Mouse (Mus musculus) embryonic facial prominence, embryonic 11.5 days (tissue): ENCODE data around the gene Kcnq1. TPM values are rescaled to one million over a fixed set of nuclear protein-coding genes. Genes with fewer than 3 reads are reported as not detected.

Experiments used
- ATAC-seq: fragments of 200-750 bp; cut with Nextera tagmentation; replicated peaks from 2 replicates; pipeline ENCODE4 v1.8.0; 2017; ENCODE audit warnings: low read depth; ENCODE audit not compliant: insufficient number of reproducible peaks, low FRiP score, low TSS enrichment
- DNase-seq: peaks from one replicate; pipeline ENCODE4 v3.0.0-alpha.2; 2015; ENCODE audit warnings: low spot score
- H3K27ac ChIP-seq: fragments of 300-500 bp; sonication (generic); replicated peaks from 2 replicates; pipeline ENCODE4 v1.5.1; 2014; ENCODE audit warnings: mild to moderate bottlenecking, low read depth, low read length, control low read depth
- H3K27me3 ChIP-seq: fragments of 300-500 bp; sonication (generic); 2 replicates; pipeline ENCODE4 v1.6.1; 2014; ENCODE audit warnings: mild to moderate bottlenecking, low read length, moderate library complexity, mixed read lengths; ENCODE audit not compliant: control insufficient read depth, insufficient read depth
- H3K36me3 ChIP-seq: fragments of 300-500 bp; sonication (generic); replicated peaks from 2 replicates; pipeline ENCODE4 v1.6.1; 2014; ENCODE audit warnings: low read depth, mild to moderate bottlenecking, low read length, moderate library complexity, mixed read lengths; ENCODE audit not compliant: control insufficient read depth, insufficient read depth
- H3K4me1 ChIP-seq: fragments of 300-500 bp; sonication (generic); 2 replicates; pipeline ENCODE4 v1.6.1; 2014; ENCODE audit warnings: low read length, mixed read lengths; ENCODE audit not compliant: control insufficient read depth, insufficient read depth
- H3K4me2 ChIP-seq: fragments of 300-500 bp; sonication (generic); 2 replicates; pipeline ENCODE4 v1.6.1; 2014; ENCODE audit warnings: low read depth, mild to moderate bottlenecking, control low read depth, low read length, moderate library complexity
- H3K4me3 ChIP-seq: fragments of 300-500 bp; sonication (generic); 2 replicates; pipeline ENCODE4 v1.5.1; 2014; ENCODE audit warnings: low read depth, low read length, control low read depth
- H3K9ac ChIP-seq: fragments of 300-500 bp; sonication (generic); replicated peaks from 2 replicates; pipeline ENCODE4 v1.6.1; 2014; ENCODE audit warnings: mild to moderate bottlenecking, control low read depth, low read length
- H3K9me3 ChIP-seq: fragments of 300-500 bp; sonication (generic); replicated peaks from 2 replicates; pipeline ENCODE4 v1.6.1; 2016; ENCODE audit warnings: mild to moderate bottlenecking, low read length, inconsistent platforms, mixed read lengths; ENCODE audit not compliant: control insufficient read depth
- WGBS: fragments of 180-500 bp; shearing (Covaris S2); extraction: QIAGEN DNeasy Blood & Tissue Kit; methylation state at CpG from one replicate; pipeline ENCODE4 v1.1.7; 2014; 5-methylcytosine and 5-hydroxymethylcytosine counted together
- polyA plus RNA-seq: library from polyadenylated mRNA; unstranded; fragments of >200 nt; fragmentation: Nextera tagmentation; extraction: Ambion mirVana; gene quantifications from 2 replicates; pipeline ENCODE4 v1.2.1, GENCODE M21; 2014

Kcnq1 gene
- polyA plus RNA-seq, 1 experiment from 2014 or later, result 0.81 TPM

GRCm38 (mm10) chr7:143428142-143428813 lies 322.1 kb downstream of the Kcnq1 start:
- ATAC-seq (peak; percentile 84), DNase-seq (peak; percentile 51)
- Histone ChIP-seq H3K9ac (no peak overlapping the region), H3K4me1 (no peaks in the 10 kb centered on the region), H3K4me2 (no peak overlapping the region), H3K27ac (no peak overlapping the region), H3K9me3 (no peaks in the 10 kb centered on the region), H3K4me3 (no peak overlapping the region), H3K36me3 (no peaks in the 10 kb centered on the region), H3K27me3 (no peaks in the 10 kb centered on the region)
- 53% methylated on average over 23 of the region's 23 CpGs for WGBS

- no peak for DNase-seq
- 40% methylated on average over 2 of the region's 2 CpGs for WGBS
- ATAC-seq, result peak; percentile 40; the same call in 1 of the 2 replicates
- H3K27me3 ChIP-seq, result no peaks in the 10 kb centered on the region
- H3K4me3 ChIP-seq, result no peak overlapping the region
- H3K9me3 ChIP-seq, result no peaks in the 10 kb centered on the region
- no peak overlapping the region for H3K4me2 ChIP-seq
- H3K27ac ChIP-seq, result no peak overlapping the region
- H3K9ac ChIP-seq, result no peak overlapping the region
- H3K4me1 ChIP-seq, result no peaks in the 10 kb centered on the region
- no peaks in the 10 kb centered on the region for H3K36me3 ChIP-seq
These were observed 322.8 kb downstream of the Kcnq1 start for GRCm38 (mm10) chr7:143428814-143429499.

- WGBS, result 79% methylated on average over 1 of the region's 1 CpGs
- no peaks in the 10 kb centered on the region for H3K27me3 ChIP-seq
- H3K27ac ChIP-seq, result no peak overlapping the region
- no peaks in the 10 kb centered on the region for H3K36me3 ChIP-seq
- ATAC-seq (no peak), DNase-seq (no peak)
- H3K4me3 ChIP-seq, result no peak overlapping the region
- H3K4me2 ChIP-seq, result no peak overlapping the region
- H3K9ac ChIP-seq, result no peak overlapping the region
- no peaks in the 10 kb centered on the region for H3K9me3 ChIP-seq
- H3K4me1 ChIP-seq, result no peaks in the 10 kb centered on the region
These were observed 326.5 kb downstream of the Kcnq1 start for GRCm38 (mm10) chr7:143432631-143433030.

- no peak for DNase-seq
- Histone ChIP-seq H3K36me3 (no peaks in the 10 kb centered on the region), H3K9ac (no peak overlapping the region), H3K4me2 (no peak overlapping the region), H3K27me3 (no peaks in the 10 kb centered on the region), H3K4me3 (no peak overlapping the region), H3K4me1 (no peaks in the 10 kb centered on the region), H3K27ac (no peak overlapping the region), H3K9me3 (no peaks in the 10 kb centered on the region)
- 70% methylated on average over 7 of the region's 7 CpGs for WGBS
- ATAC-seq, result no peak
These were observed 327.2 kb downstream of the Kcnq1 start for GRCm38 (mm10) chr7:143433331-143433730.

GRCm38 (mm10) chr7:143437231-143437893 lies 331.2 kb downstream of the Kcnq1 start:
- Histone ChIP-seq H3K27ac (peak overlapping the region; percentile 49), H3K9me3 (no peaks in the 10 kb centered on the region), H3K4me2 (peak overlapping the region; percentile 90), H3K4me1 (peaks cover 2% of the 10 kb centered on the region; the same call in 1 of the 2 replicates), H3K4me3 (peak overlapping the region; percentile 48), H3K36me3 (no peaks in the 10 kb centered on the region), H3K9ac (peak overlapping the region; percentile 78), H3K27me3 (no peaks in the 10 kb centered on the region)
- 14% methylated on average over 16 of the region's 18 CpGs for whole genome bisulfite sequencing
- ATAC-seq (peak; percentile 58), DNase-seq (no peak)

GRCm38 (mm10) chr7:143437894-143438581 lies 331.9 kb downstream of the Kcnq1 start:
- Histone ChIP-seq H3K4me3 (peak overlapping the region; percentile 48), H3K4me1 (peaks cover 2% of the 10 kb centered on the region; the same call in 1 of the 2 replicates), H3K27ac (peak overlapping the region; percentile 49), H3K4me2 (peak overlapping the region; percentile 90), H3K27me3 (peaks cover 2% of the 10 kb centered on the region; the same call in 1 of the 2 replicates), H3K9me3 (no peaks in the 10 kb centered on the region), H3K9ac (peak overlapping the region; percentile 78), H3K36me3 (no peaks in the 10 kb centered on the region)
- ATAC-seq (peak; percentile 30; the same call in 1 of the 2 replicates), DNase-seq (peak; percentile 68)
- WGBS, result under 1% methylated on average over 60 of the region's 63 CpGs

GRCm38 (mm10) chr7:143438965-143439364 lies 332.8 kb downstream of the Kcnq1 start:
- peaks cover 2% of the 10 kb centered on the region for H3K27me3 ChIP-seq
- H3K27ac ChIP-seq, result no peak overlapping the region
- DNase-seq, result no peak
- H3K4me2 ChIP-seq, result no peak overlapping the region
- H3K9me3 ChIP-seq, result no peaks in the 10 kb centered on the region
- H3K4me1 ChIP-seq, result peaks cover 2% of the 10 kb centered on the region; the same call in 1 of the 2 replicates
- H3K36me3 ChIP-seq, result no peaks in the 10 kb centered on the region
- H3K9ac ChIP-seq, result no peak overlapping the region
- no peak for ATAC-seq
- H3K4me3 ChIP-seq, result no peak overlapping the region
- WGBS, result 73% methylated on average over 1 of the region's 1 CpGs
